Mouse (Mus musculus) megakaryocyte progenitor cell, adult 5-6 weeks (primary cell): ENCODE measurements around the gene Mal. TPM values are rescaled to one million over a fixed set of nuclear protein-coding genes. Genes with fewer than 3 reads are reported as not detected.

ENCODE experiments used
- ATAC-seq: replicated peaks from 2 replicates; pipeline ENCODE4 v1.8.0; 2016; ENCODE audit warnings: mild to moderate bottlenecking, moderate TSS enrichment, inconsistent platforms; ENCODE audit not compliant: poor library complexity
- total RNA-seq, 2 experiments: library from RNA; stranded (forward) in 1 of 2; stranded (reverse) in 1 of 2; fragments of 157-497, 149-512 nt in 1 of 2; fragments of 200-1000 nt in 1 of 2; gene quantifications; 2 replicates each; pipeline versions ENCODE4 v1.2.3 to v1.2.4; 2015 to 2017

Mal gene
- not detected in 2 replicates for total RNA-seq (2015)
- total RNA-seq (2017) = not detected in 2 replicates

- no peak for ATAC-seq
Observed at GRCm38 (mm10) chr2:127656086-127656720, at the start of gene Mal. TSS of gene Mal (minus strand) at chr2:127656695.

GRCm38 (mm10) chr2:127705267-127705666, 48.8 kb upstream of the Mal start:
- ATAC-seq = no peak

GRCm38 (mm10) chr2:127689239-127689638, 32.7 kb upstream of the Mal start:
- no peak for ATAC-seq

- peak; percentile 97 for ATAC-seq
Observed at GRCm38 (mm10) chr2:127683687-127684331, 27.3 kb upstream of the Mal start.

GRCm38 (mm10) chr2:127667843-127668506, 11.5 kb upstream of the Mal start:
- no peak for ATAC-seq

- no peak for ATAC-seq
Observed at GRCm38 (mm10) chr2:127667015-127667414, 10.5 kb upstream of the Mal start.

GRCm38 (mm10) chr2:127662708-127663107, 6.2 kb upstream of the Mal start:
- ATAC-seq = no peak

GRCm38 (mm10) chr2:127655419-127655818, 1.1 kb downstream of the Mal start:
- ATAC-seq = no peak

- ATAC-seq = no peak
Observed at GRCm38 (mm10) chr2:127654786-127655185, 1.7 kb downstream of the Mal start.

- ATAC-seq = no peak
Observed at GRCm38 (mm10) chr2:127652805-127653204, 3.7 kb downstream of the Mal start.

- no peak for ATAC-seq
Observed at GRCm38 (mm10) chr2:127652335-127652734, 4.2 kb downstream of the Mal start.

GRCm38 (mm10) chr2:127651601-127652000, 4.9 kb downstream of the Mal start:
- no peak for ATAC-seq

GRCm38 (mm10) chr2:127649921-127650320, 6.6 kb downstream of the Mal start:
- no peak for ATAC-seq

GRCm38 (mm10) chr2:127648145-127648544, 8.3 kb downstream of the Mal start:
- no peak for ATAC-seq

- no peak for ATAC-seq
Observed at GRCm38 (mm10) chr2:127646875-127647274, 9.6 kb downstream of the Mal start.

GRCm38 (mm10) chr2:127643728-127644704, 12.5 kb downstream of the Mal start:
- ATAC-seq = no peak

GRCm38 (mm10) chr2:127638973-127639372, 17.5 kb downstream of the Mal start:
- ATAC-seq = no peak

GRCm38 (mm10) chr2:127635581-127635980, 20.9 kb downstream of the Mal start:
- no peak for ATAC-seq

- no peak for ATAC-seq
Observed at GRCm38 (mm10) chr2:127632601-127633000, 23.9 kb downstream of the Mal start.

GRCm38 (mm10) chr2:127627990-127628570, 28.4 kb downstream of the Mal start:
- no peak for ATAC-seq

GRCm38 (mm10) chr2:127627354-127627753, 29.1 kb downstream of the Mal start:
- ATAC-seq = no peak
